Mouse (Mus musculus): Measurements from ENCODE around the gene 1190005I06Rik.

- TF ChIP-seq CTCF (IDR thresholded peaks at IDR 0.05; ENCODE audit: control insufficient read depth, insufficient read depth, insufficient replicate concordance, low read depth, low read length), result no peak
- TF ChIP-seq POLR2A (IDR thresholded peaks at IDR 0.05; ENCODE audit: control insufficient read depth, low read depth, low read length), result no peak
Observed at GRCm38 (mm10) chr8:120567731-120568130, 79.7 kb downstream of the 1190005I06Rik start.
